Mouse (Mus musculus): ENCODE data around the gene Sf3a1.

Gene Sf3a1

DNA sequence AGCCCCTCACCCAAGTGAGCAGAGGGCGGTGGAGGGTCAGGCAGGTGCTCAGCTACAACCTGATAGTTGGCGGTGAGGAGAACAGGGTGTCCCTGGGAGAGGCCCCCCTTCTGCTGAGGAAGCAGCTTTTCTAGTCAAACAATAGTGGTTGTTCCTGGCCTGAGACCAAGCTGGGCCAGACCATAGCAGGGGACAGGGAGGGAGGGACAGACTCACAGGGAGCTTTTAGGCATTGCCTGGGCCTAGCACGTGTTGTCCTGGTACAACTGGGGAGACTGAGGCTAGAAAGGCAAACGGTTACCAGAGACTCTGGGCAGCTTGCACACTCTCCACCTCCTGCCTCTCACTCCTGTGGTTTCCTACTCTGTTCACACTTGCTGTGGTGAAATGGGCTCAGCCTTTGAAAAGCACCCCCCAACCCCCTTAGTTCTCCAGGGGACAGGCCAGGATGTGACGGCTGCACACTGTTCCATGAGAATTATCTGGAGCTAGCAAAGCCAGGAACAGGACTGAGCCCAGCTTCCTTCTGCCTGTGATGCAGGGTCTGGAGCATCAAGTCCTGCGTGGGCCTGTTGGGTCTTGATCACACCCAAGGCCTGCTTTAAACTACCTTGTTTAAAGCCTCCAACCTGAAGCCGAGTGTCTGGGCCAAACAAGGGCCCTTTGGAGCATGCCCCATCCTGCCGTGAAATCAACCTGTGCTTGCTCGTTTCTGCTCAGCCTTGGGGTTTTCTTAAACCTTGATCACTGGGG lies 56.3 kb downstream of the Sf3a1 start:
- no peak for DNase-seq (ENCODE audit: low read depth)

DNA sequence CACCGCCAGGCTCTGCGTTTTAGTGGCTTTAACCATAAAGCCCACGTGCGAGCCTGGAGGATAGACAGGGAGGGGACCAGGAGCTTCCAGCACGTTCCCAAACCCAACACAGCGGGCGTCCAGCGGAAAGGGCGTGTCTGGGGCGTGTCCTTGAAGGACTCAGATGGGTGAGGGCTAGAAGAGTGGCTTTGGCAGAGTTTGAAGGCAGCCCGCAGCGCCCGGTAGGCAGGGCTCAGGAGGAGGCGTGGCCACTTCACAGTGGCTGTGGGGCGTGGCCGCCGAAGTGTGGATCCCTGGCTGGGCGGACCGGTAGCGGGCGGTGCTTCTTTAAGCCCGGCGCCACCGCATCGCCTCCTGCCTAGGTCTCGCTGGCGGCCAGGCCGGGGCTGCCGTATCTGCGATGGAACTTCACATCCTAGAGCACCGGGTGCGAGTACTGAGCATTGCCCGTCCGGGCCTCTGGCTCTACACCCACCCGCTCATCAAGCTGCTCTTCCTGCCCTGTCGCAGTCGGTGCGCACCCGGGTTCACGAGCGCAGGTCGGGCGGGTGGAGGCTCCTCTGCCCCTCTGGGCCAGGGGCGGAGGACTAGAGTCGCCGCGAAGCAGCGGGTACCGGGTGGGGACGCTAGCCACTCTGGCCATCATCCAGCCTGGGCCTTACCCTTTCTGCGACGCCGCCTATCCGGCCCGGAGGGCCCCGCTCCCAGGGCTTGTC lies 57.9 kb downstream of the Sf3a1 start, which contains the start of gene Castor1:
Gene Castor1 (plus strand): TSS at position 312 of the 716 bp plus-strand sequence.
- DNase-seq (ENCODE audit: low read depth) = peak; percentile 86

DNA sequence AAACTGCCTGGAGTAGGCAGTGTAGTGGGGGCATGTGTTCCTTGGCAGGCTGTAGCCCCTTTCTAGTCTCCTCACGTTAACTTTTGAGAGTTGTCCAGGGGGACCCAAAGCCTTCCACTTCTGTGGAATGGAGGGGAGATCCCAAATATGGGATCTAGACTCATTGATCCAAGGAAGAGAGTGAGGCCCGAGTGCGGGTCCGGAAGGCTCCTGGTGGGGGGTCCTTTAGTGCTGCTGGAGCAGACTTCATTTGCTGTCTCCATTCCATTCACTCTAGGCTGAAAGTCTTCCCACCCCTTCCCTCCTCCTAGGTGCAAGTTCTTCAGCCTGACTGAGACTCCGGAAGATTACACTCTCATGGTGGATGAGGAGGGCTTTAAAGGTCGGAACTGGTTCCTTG lies 58.5 kb downstream of the Sf3a1 start:
- no peak for DNase-seq (ENCODE audit: low read depth)

- DNase-seq (ENCODE audit: low read depth) = no peak
These were observed 59.2 kb downstream of the Sf3a1 start for GRCm38 (mm10) chr11:4219317-4219751.

DNA sequence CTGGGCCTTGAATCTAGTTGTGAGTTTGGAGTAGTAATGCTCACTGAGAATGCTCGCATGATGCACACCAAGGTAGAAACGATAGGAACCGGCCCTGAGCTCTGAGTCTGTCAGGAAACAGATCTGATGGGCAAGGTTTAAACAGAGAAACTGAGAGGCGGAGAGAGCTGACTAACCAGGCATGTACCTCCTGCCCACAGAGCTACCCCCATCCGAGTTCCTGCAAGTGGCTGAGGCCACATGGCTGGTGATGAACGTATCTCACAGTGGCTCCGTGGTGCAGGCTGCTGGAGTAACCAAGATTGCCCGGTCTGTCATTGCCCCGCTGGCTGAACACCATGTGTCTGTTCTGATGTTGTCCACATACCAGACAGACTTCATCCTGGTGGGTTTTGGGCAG lies 59.8 kb downstream of the Sf3a1 start:
- DNase-seq (ENCODE audit: low read depth) = no peak

- DNase-seq (ENCODE audit: low read depth) = no peak
These were observed 60.6 kb downstream of the Sf3a1 start for GRCm38 (mm10) chr11:4220443-4221400.

DNA sequence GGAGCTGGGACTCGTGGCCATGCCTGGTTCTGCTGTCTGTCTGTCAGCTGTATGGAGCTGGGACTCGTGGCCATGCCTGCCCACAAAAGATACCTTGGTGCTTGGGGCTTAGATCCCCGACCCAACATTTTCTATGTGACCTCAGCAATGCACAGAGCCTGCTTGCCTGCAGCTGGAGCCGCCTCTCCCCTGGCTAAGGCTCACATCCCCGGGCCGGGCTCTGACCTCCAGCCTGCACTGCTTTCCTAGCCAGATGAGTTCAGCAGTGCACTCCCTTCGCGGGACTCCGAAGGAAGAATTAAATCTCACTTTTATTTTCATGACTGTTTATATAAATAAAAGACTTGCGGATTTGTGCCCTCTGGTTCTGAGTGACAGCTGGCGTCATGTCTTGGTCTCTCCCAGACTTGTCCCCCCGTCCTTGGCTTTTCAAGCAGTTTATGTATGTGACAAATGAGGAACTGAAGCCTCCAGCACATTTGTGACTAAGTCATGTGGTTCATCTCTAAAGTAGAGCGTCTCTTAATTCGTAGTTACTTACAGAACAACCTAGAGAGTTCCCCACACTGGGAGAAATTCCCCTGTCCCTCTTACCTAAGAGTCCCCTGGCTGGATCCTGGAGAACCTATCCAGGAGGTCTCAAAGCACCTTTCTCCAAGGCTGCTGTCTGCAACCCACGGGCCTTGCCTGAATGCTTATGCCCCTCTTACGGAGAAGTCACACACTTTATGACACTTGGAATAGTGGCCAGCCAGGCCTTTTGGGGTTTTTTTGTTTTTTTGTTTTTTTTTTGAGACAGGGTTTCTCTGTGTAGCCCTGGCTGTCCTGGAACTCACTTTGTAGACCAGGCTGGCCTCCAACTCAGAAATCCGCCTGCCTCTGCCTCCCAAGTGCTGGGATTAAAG lies 62.1 kb downstream of the Sf3a1 start:
- no peak for DNase-seq (ENCODE audit: low read depth)

DNA sequence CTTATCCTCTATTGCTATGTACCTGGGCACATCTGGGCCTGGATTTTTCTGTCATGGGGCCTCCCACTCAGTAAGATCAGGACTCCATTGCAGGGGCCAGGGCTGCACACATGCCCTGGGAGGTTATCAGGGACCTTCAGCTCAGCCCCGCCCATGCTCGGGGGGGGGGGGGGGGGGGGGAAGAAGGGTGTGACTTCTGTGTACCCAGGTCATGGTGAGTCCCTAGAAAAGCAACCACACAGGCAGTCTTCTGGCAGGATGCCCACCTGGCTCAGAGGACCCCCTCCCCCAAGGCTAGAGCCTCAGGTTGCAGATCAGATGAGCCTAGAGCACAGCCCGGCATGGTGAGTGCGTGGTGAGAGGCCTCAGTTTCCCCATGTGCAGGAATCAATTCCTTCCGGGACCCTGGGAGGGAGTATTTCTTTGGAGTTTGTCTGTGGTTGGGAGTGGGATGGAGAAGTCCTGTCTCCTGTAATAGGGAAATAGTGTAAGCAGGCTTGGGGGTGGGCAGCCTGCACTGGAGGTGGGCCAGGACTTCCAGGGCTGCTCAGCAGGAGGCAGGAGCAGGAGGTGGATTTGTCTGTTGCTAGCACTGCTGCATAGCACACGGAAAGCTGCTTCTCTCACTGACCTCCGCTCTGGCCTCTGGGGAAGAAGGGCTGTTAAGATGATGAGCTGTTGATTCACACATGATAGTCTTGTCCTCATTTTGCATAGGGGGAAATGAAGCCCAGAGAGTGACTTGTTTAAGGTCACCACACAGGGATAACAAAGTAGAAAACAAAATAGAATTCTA lies 63.4 kb downstream of the Sf3a1 start:
- DNase-seq (ENCODE audit: low read depth) = peak; percentile 91

GRCm38 (mm10) chr11:4224223-4224622 lies 64.1 kb downstream of the Sf3a1 start:
- no peak for DNase-seq (ENCODE audit: low read depth)

DNA sequence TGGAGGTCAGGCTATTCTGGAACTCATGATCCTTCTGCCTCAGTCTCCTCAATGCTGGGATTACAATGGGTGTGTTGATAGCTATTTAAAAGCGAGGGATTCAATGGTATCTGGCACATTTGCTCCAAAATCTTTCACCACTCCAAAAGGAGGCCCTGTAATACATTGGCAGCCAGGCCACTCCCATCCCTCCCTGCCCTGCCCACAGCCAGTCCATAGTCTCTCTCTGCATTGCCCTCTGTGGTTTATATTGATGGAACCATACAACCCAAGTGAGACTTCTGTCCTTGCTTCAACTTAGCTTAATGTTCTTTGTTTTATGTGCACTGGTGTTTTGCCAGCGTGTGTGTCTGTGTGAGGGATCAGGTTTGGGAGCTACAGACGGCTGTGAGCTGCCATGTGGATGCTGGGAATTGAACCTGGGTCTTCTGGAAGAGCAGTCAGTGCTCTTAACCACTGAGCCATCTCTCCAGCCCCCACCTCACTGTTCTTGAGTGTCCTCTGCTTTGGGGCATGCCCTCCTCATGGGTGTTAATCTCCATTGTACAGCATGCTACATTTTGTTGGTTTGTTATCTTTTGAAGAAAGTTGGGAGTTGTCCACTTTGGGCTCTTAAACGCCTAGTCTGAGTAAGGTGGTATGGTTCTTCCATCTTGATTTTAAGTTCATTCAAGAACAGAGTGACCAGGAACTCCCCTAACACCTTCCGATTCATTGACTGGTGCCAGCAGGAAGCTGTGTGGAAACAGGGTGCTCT lies 66.6 kb downstream of the Sf3a1 start:
- DNase-seq (ENCODE audit: low read depth) = no peak

GRCm38 (mm10) chr11:4228463-4228862 lies 68.3 kb downstream of the Sf3a1 start:
- DNase-seq (ENCODE audit: low read depth) = no peak

DNA sequence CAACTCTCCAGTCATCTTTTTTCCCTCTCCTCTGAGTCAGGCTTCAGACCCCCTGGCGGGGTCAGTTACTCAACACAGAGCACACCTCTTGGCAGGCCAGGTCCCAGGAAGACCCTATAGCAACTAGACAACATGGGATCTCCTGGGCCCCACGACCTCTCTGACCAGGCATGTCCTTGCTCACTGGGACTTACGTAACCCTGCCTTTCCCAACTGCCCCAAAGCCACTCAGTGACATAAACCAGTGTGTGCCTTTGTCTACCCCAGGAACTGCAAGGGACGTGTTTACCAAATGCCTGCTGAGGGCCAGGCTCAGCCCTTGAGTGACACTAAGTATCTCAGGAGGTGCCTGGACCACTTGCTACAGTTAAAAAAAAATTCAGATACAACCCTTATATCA lies 69.7 kb downstream of the Sf3a1 start:
- DNase-seq (ENCODE audit: low read depth) = no peak

- DNase-seq (ENCODE audit: low read depth) = no peak
These were observed 71.3 kb downstream of the Sf3a1 start for GRCm38 (mm10) chr11:4231435-4231834.

Data from c-Kit-positive CD71-positive TER-119-negative erythroid progenitor cells, embryonic 14.5 days (primary cell).